Mouse (Mus musculus) heart, embryonic 10.5 days (tissue): ENCODE results near the gene Mpi. TPM values are rescaled to one million over a fixed set of nuclear protein-coding genes. Genes with fewer than 3 reads are reported as not detected.

Experiments used
- DNase-seq: peaks from one replicate; pipeline ENCODE4 v3.0.0-alpha.2; 2017; ENCODE audit warnings: low spot score
- H3K27ac ChIP-seq: fragments of 300-500 bp; sonication (generic); 2 replicates; pipeline ENCODE4 v1.5.1; 2016; ENCODE audit warnings: mild to moderate bottlenecking
- H3K27me3 ChIP-seq: fragments of 300-500 bp; sonication (generic); 2 replicates; pipeline ENCODE4 v1.6.1; 2016; ENCODE audit warnings: mild to moderate bottlenecking; ENCODE audit not compliant: poor library complexity, insufficient read depth, severe bottlenecking
- H3K36me3 ChIP-seq: fragments of 300-500 bp; sonication (generic); 2 replicates; pipeline ENCODE4 v1.6.1; 2016; ENCODE audit warnings: mild to moderate bottlenecking, moderate library complexity
- H3K4me1 ChIP-seq: fragments of 300-500 bp; sonication (generic); 2 replicates; pipeline ENCODE4 v1.6.1; 2016; ENCODE audit warnings: mild to moderate bottlenecking
- H3K4me3 ChIP-seq: fragments of 300-500 bp; sonication (generic); 2 replicates; pipeline ENCODE4 v1.5.1; 2016; ENCODE audit warnings: mild to moderate bottlenecking, moderate library complexity
- H3K9me3 ChIP-seq: fragments of 300-500 bp; sonication (generic); 2 replicates; pipeline ENCODE4 v1.6.1; 2016; ENCODE audit warnings: mild to moderate bottlenecking, moderate library complexity
- WGBS: fragments of 180-500 bp; shearing (Covaris S2); methylation state at CpG from one replicate; pipeline ENCODE4 v1.1.7; 2016; 5-methylcytosine and 5-hydroxymethylcytosine counted together
- polyA plus RNA-seq: library from polyadenylated mRNA; unstranded; fragments of >200 nt; fragmentation: Nextera tagmentation; extraction: Ambion mirVana; gene quantifications from 2 replicates; pipeline ENCODE4 v1.2.1, GENCODE M21; 2016

Mpi gene
- polyA plus RNA-seq, 1 experiment from 2014 or later: 80.6 TPM

- no peaks in the 10 kb centered on the region for H3K9me3 ChIP-seq
- no peak overlapping the region for H3K27ac ChIP-seq
- no peak for DNase-seq
- no peaks in the 10 kb centered on the region for H3K27me3 ChIP-seq
- 88% methylated on average over 5 of the region's 5 CpGs for WGBS
- peaks cover 13% of the 10 kb centered on the region for H3K4me1 ChIP-seq
- no peak overlapping the region for H3K4me3 ChIP-seq
- H3K36me3 ChIP-seq: peaks cover 61% of the 10 kb centered on the region
These were observed 16.2 kb downstream of the Mpi start for GRCm38 (mm10) chr9:57536362-57536761.

DNA sequence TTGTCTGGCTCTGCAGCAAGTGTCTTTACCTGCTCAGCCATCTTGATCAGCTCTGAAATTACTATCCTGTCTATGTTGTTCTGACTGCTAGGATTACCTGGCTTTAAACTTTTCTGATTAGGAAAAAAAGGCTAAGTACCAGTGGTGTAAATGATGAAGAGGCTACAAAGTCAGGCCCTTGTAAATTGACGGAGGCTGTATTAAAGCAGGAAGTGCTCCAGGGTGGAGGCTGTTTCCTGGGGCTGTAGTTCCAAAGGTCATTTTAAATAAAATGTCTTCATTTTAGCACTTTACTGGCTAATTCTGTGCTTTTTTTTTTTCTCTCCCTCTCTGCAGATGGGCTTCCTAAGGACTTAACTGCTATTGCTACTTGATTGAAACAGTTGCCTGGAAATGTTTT is 20.6 kb downstream of the Mpi start:
- Histone ChIP-seq H3K4me3 (no peak overlapping the region), H3K27me3 (no peaks in the 10 kb centered on the region), H3K4me1 (no peaks in the 10 kb centered on the region), H3K27ac (no peak overlapping the region), H3K36me3 (peaks cover 61% of the 10 kb centered on the region), H3K9me3 (no peaks in the 10 kb centered on the region)
- 79% methylated on average over 1 of the region's 1 CpGs for WGBS
- no peak for DNase-seq

GRCm38 (mm10) chr9:57526435-57526834 is 26.1 kb downstream of the Mpi start:
- peaks cover 31% of the 10 kb centered on the region for H3K36me3 ChIP-seq
- no peaks in the 10 kb centered on the region for H3K27me3 ChIP-seq
- peaks cover 15% of the 10 kb centered on the region for H3K4me1 ChIP-seq
- H3K27ac ChIP-seq: no peak overlapping the region
- DNase-seq: peak; percentile 56
- H3K4me3 ChIP-seq: no peak overlapping the region
- no peaks in the 10 kb centered on the region for H3K9me3 ChIP-seq

DNA sequence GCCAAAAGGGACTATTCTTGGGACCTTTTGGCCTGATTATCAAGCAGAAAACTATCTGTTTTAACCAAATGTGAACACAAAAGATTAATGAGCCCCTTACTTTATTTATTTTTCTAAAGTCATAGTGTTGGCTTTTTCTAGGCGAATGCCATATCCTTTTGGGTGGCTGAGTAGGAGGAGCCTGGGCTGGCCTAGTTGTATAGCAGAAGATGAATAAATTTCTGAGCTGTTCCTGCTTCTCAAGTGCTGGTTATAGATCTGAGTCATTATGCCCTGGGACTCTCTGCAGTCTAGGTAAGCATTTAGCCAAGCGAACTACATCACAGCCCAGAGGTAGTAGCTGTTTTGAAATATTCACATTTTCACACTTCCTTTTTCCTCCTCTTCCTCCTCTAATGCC is 27.0 kb downstream of the Mpi start:
- Histone ChIP-seq H3K36me3 (peaks cover 23% of the 10 kb centered on the region), H3K27me3 (no peaks in the 10 kb centered on the region), H3K27ac (no peak overlapping the region), H3K4me3 (no peak overlapping the region), H3K9me3 (no peaks in the 10 kb centered on the region), H3K4me1 (peaks cover 15% of the 10 kb centered on the region)
- WGBS: 89% methylated on average over 2 of the region's 2 CpGs
- DNase-seq: peak; percentile 17

GRCm38 (mm10) chr9:57524439-57524838 is 28.1 kb downstream of the Mpi start:
- H3K4me1 ChIP-seq: peaks cover 15% of the 10 kb centered on the region
- no peak overlapping the region for H3K27ac ChIP-seq
- no peaks in the 10 kb centered on the region for H3K27me3 ChIP-seq
- no peak for DNase-seq
- 0 out of 2 replicates have a peak overlapping the region, but pooled peaks have one; percentile 8 for H3K4me3 ChIP-seq
- no peaks in the 10 kb centered on the region for H3K9me3 ChIP-seq
- peaks cover 14% of the 10 kb centered on the region for H3K36me3 ChIP-seq

DNA sequence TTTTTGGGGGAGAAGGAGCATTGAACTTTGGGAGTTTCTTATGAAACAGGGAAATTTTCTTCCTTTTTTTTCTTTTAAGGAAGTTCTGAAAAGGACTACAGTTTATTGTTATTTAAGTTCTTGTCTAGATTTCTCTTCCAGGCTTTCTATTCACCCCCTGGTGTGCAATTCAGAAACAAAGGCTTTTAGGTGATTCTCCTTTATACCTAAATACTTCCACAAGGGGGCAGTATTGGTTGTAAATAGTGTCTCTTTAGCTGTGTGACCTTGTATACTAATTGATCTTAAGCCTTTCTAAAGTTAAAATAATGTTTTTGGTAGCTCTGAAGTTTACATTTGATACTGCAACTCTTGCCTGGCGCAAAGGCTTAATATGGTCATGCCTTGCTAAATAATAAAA is 28.8 kb downstream of the Mpi start:
- WGBS: 83% methylated on average over 1 of the region's 1 CpGs
- no peak for DNase-seq
- Histone ChIP-seq H3K27me3 (no peaks in the 10 kb centered on the region), H3K27ac (no peak overlapping the region), H3K4me3 (0 out of 2 replicates have a peak overlapping the region, but pooled peaks have one; percentile 8), H3K9me3 (no peaks in the 10 kb centered on the region), H3K36me3 (peaks cover 8% of the 10 kb centered on the region), H3K4me1 (peaks cover 15% of the 10 kb centered on the region)

GRCm38 (mm10) chr9:57522861-57523246 is 29.7 kb downstream of the Mpi start:
- Histone ChIP-seq H3K27ac (peak overlapping the region; percentile 93; the same call in 1 of the 2 replicates), H3K9me3 (no peaks in the 10 kb centered on the region), H3K27me3 (no peaks in the 10 kb centered on the region), H3K36me3 (peaks cover 3% of the 10 kb centered on the region; the same call in 1 of the 2 replicates), H3K4me1 (peaks cover 15% of the 10 kb centered on the region), H3K4me3 (peak overlapping the region; percentile 76)
- WGBS: 68% methylated on average over 4 of the region's 4 CpGs
- no peak for DNase-seq

DNA sequence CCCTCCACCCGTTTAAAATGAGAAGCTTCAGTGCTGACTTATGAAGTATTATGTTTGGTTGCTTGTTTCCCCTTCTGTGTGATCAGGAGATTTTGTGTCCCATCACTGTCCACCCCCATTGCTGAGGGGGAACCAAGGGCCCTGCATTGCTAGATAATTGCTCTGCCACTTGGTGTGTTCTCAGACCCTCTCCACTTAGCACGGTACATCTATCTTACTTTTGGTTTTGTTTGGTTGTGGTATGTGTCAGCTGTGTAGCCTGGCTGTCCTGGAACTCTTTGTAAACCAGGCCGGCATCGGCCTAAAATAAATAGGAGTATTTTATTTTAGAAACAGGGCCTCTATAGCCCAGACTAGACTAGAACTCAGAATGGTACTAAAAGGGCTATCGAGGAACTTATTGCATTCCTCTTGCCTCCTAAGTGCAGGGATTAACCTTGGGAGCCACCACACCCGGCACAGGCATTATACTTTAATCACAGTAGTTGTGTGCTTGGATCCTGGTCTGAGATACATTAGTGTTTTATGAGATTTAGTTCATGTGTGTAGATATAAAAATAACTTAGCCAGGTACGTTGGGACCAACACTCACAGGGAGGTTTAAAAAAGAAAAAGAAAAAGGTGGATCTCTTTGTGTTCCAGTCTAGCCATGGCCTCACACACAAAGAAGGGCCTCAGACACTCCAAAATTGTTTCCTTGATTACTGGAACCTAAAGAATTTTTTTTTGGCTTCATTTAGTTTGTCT is 30.3 kb downstream of the Mpi start:
- Histone ChIP-seq H3K27me3 (no peaks in the 10 kb centered on the region), H3K36me3 (peaks cover 3% of the 10 kb centered on the region; the same call in 1 of the 2 replicates), H3K4me3 (peak overlapping the region; percentile 76), H3K27ac (peak overlapping the region; percentile 93), H3K9me3 (no peaks in the 10 kb centered on the region), H3K4me1 (peaks cover 15% of the 10 kb centered on the region)
- 32% methylated on average over 7 of the region's 7 CpGs for WGBS
- DNase-seq: no peak

DNA sequence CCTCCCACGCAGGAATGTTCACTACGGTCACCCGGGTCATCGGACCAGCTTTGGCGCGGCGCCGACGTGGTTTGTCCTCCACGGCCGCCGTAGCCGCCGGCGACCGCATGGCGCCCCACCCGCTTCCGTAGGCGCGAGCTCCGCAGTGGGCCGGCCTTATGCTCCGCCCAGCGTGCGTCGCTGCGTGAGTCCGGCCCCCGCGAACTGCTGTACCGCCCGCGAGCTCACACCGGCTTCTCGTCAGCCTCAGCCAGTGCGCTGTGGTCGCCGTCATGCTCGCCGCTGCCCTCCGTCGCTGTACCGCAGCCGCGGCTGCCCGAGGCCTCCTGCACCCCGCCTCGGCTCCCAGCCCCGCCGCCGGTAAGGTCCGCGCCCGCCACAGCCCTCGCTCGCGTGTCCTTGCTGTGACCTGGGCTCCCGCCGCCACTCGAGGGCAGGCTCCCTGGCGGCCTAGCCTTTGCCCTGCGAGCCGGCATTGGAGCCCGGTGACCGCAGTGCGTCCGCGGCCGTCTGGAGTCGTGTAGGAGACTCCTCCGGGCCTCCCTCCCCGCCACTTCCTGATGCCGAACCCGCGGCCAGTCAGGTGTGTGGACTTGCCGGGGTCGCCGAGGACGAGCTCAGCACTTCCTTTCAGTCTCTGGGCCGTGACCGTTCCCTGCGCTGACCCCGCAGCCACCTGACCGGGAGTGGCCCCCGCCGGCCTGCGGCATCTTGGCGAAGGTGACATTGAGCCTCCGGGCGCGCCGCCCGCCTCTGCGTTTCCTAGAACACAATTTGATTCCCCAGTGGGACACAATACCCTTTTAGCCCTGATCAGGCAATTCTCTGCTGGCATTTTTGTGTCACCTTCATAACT is 31.3 kb downstream of the Mpi start, which contains the start of gene Cox5a:
Cox5a (plus strand) TSS at position 219 of the 856 bp plus-strand sequence.
- WGBS: under 1% methylated on average over 95 of the region's 95 CpGs
- H3K4me3 ChIP-seq: peak within 1 kb of the TSS; percentile 76
- peak; percentile 96 for DNase-seq
- peak within 1 kb of the TSS; percentile 93 for H3K27ac ChIP-seq
- no peaks in the 10 kb centered on the region for H3K27me3 ChIP-seq
- H3K9me3 ChIP-seq: no peaks in the 10 kb centered on the region
- H3K36me3 ChIP-seq: no peaks in the 10 kb centered on the region
- H3K4me1 ChIP-seq: peaks cover 19% of the 10 kb centered on the region

DNA sequence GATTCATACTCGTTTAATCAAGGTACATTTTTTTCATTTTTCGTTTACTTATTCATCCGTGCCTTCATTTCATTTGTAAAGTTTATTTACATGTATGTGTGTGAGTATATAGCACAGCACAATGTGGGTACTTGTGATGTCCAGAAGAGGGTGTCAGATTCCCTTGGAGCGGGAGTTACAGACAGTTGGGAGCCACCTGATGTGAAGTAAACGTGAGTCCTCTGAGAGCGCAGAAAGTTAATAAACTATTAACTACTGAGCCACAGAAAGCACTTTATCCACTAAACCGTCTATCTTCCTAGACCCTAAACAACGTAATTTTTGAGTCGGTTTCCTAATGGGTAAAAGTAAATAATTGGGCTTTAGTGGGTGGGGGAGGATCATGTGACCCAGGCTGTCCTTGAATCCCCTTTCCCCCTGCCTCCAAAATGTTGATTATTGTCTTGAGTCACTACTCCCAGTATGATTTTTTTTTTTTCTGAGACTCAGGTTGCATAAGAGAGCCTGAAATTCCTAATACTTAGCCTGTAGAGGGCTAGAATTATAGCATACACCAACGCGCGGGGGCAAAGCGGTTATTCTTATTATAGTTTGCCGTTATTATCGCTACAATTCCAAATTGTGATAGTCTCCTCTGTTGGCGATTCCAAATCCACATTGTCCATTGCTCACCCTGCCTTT is 32.0 kb downstream of the Mpi start:
- DNase-seq: no peak
- peak overlapping the region; percentile 76 for H3K4me3 ChIP-seq
- H3K27me3 ChIP-seq: no peaks in the 10 kb centered on the region
- 25% methylated on average over 16 of the region's 16 CpGs for WGBS
- no peaks in the 10 kb centered on the region for H3K9me3 ChIP-seq
- H3K27ac ChIP-seq: peak overlapping the region; percentile 93
- peaks cover 19% of the 10 kb centered on the region for H3K4me1 ChIP-seq
- no peaks in the 10 kb centered on the region for H3K36me3 ChIP-seq

GRCm38 (mm10) chr9:57517113-57517512 is 35.5 kb downstream of the Mpi start:
- Histone ChIP-seq H3K4me3 (no peak overlapping the region), H3K9me3 (no peaks in the 10 kb centered on the region), H3K27ac (no peak overlapping the region), H3K36me3 (no peaks in the 10 kb centered on the region), H3K27me3 (no peaks in the 10 kb centered on the region), H3K4me1 (0 out of 2 replicates have a peak, but pooled peaks cover 3% of the 10 kb centered on the region)
- whole genome bisulfite sequencing: 6% methylated on average over 3 of the region's 3 CpGs
- no peak for DNase-seq

DNA sequence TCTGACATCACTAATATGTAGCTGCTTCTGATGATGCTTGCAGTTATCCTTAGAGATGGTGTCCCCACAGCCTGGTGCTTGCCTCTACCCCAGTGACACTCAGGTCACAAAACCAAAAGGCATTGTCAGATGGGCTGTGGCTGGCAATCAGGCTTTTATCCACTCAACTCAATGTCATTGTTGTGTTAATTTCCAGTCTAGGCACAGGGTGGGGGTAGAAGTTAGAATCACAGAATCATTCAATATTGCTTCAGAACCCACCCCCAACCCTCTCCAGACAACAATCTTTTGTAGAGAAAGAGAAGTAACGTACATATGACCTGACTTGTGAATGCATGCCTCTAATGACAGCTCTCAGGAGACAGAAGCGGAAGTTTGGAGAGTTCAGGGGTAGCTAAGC is 42.0 kb downstream of the Mpi start:
- no peaks in the 10 kb centered on the region for H3K9me3 ChIP-seq
- H3K36me3 ChIP-seq: no peaks in the 10 kb centered on the region
- H3K4me3 ChIP-seq: no peak overlapping the region
- no peak for DNase-seq
- no peak overlapping the region for H3K27ac ChIP-seq
- H3K4me1 ChIP-seq: peaks cover 9% of the 10 kb centered on the region
- 75% methylated on average over 2 of the region's 2 CpGs for WGBS
- peaks cover 9% of the 10 kb centered on the region for H3K27me3 ChIP-seq
